Mouse (Mus musculus) neural tube, embryonic 12.5 days (tissue): ENCODE results near the gene Cep112. TPM values are rescaled to one million over a fixed set of nuclear protein-coding genes. Genes with fewer than 3 reads are reported as not detected.

Experiments used
- ATAC-seq: fragments of 200-750 bp; cut with Nextera tagmentation; 2 replicates; pipeline ENCODE4 v1.8.0; 2017; ENCODE audit warnings: low read depth, mild to moderate bottlenecking, moderate TSS enrichment, moderate library complexity; ENCODE audit not compliant: low FRiP score
- H3K27ac ChIP-seq: fragments of 300-500 bp; sonication (generic); 2 replicates; pipeline ENCODE4 v1.5.1; 2016
- H3K27me3 ChIP-seq: fragments of 300-500 bp; sonication (generic); replicated peaks from 2 replicates; pipeline ENCODE4 v1.6.1; 2016; ENCODE audit warnings: mild to moderate bottlenecking
- H3K36me3 ChIP-seq: fragments of 300-500 bp; sonication (generic); 2 replicates; pipeline ENCODE4 v1.6.1; 2016; ENCODE audit warnings: mild to moderate bottlenecking
- H3K4me1 ChIP-seq: fragments of 300-500 bp; sonication (generic); 2 replicates; pipeline ENCODE4 v1.6.1; 2016
- H3K4me2 ChIP-seq: fragments of 300-500 bp; sonication (generic); replicated peaks from 2 replicates; pipeline ENCODE4 v1.6.1; 2016; ENCODE audit warnings: mild to moderate bottlenecking
- H3K4me3 ChIP-seq: fragments of 300-500 bp; sonication (generic); 2 replicates; pipeline ENCODE4 v1.5.1; 2016
- H3K9ac ChIP-seq: fragments of 300-500 bp; sonication (generic); 2 replicates; pipeline ENCODE4 v1.6.1; 2016; ENCODE audit warnings: mild to moderate bottlenecking
- H3K9me3 ChIP-seq: fragments of 300-500 bp; sonication (generic); 2 replicates; pipeline ENCODE4 v1.6.1; 2016; ENCODE audit warnings: mild to moderate bottlenecking
- WGBS: fragments of 180-500 bp; shearing (Covaris S2); methylation state at CpG from one replicate; pipeline ENCODE4 v1.1.7; 2016; 5-methylcytosine and 5-hydroxymethylcytosine counted together
- polyA plus RNA-seq: library from polyadenylated mRNA; unstranded; fragments of >200 nt; fragmentation: Nextera tagmentation; extraction: Ambion mirVana; gene quantifications from 2 replicates; pipeline ENCODE4 v1.2.1, GENCODE M21; 2016

Gene Cep112
- polyA plus RNA-seq, 1 experiment from 2014 or later: 10.7 TPM

DNA sequence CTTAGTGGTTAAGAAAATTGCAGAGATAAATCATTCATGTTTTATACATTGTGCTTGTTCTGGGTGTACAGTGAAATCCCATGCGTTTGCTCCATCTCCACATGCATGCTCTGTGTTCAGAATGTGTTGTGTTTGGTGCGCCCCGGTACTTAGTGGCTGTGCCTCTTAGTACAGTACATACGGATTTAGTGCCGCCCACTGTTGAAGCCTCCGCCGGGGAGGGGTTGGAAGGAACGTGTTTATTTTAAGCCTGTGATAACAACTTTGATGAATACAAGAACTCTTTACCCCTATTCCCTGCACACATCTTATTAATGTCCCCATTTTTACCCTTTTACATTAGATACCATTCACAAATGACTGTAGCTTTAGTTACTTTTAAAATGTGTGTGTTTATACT, 39.1 kb downstream of the Cep112 start:
- no peaks in the 10 kb centered on the region for H3K4me1 ChIP-seq
- H3K4me2 ChIP-seq: no peak overlapping the region
- no peaks in the 10 kb centered on the region for H3K36me3 ChIP-seq
- no peak overlapping the region for H3K9ac ChIP-seq
- H3K4me3 ChIP-seq: no peak overlapping the region
- no peaks in the 10 kb centered on the region for H3K9me3 ChIP-seq
- no peaks in the 10 kb centered on the region for H3K27me3 ChIP-seq
- no peak overlapping the region for H3K27ac ChIP-seq
- 72% methylated on average over 8 of the region's 8 CpGs for WGBS
- ATAC-seq: peak; percentile 48; the same call in 1 of the 2 replicates

DNA sequence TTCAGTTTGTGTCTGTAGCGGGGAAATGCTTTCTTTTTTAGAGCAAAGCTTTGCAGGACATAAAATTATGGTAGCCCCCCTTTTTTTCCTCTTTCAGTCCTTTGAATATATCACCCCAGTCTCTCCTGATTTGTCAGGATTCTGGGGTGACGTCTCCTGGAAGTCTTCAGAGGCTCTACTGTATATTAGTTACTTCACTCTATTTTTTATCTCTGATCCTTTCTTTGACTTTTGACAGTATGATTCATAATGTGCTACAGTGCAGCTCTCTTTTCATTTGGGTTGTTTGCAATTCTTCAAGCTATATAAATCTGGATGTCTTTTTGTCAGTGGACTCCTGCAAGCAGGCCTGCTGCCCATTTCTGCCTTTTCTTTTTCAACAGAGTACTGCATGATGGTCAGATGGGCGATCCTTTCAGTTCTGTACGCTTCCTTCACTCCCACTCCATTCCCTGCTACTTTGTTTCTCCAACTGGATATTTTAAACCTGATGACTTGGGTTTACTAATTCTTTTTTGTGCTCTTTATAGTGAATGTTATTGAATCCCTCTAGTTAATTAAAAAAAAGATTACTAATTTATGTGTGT, 39.8 kb downstream of the Cep112 start:
- no peak overlapping the region for H3K4me3 ChIP-seq
- H3K36me3 ChIP-seq: no peaks in the 10 kb centered on the region
- 48% methylated on average over 4 of the region's 4 CpGs for WGBS
- no peaks in the 10 kb centered on the region for H3K27me3 ChIP-seq
- H3K4me1 ChIP-seq: no peaks in the 10 kb centered on the region
- no peak overlapping the region for H3K4me2 ChIP-seq
- no peak overlapping the region for H3K27ac ChIP-seq
- no peak overlapping the region for H3K9ac ChIP-seq
- no peaks in the 10 kb centered on the region for H3K9me3 ChIP-seq
- ATAC-seq: peak; percentile 56

GRCm38 (mm10) chr11:108475738-108476137, 50.7 kb downstream of the Cep112 start:
- Histone ChIP-seq H3K27me3 (no peaks in the 10 kb centered on the region), H3K9ac (no peak overlapping the region), H3K9me3 (no peaks in the 10 kb centered on the region), H3K27ac (no peak overlapping the region), H3K4me2 (no peak overlapping the region), H3K4me3 (no peak overlapping the region), H3K4me1 (no peaks in the 10 kb centered on the region), H3K36me3 (no peaks in the 10 kb centered on the region)
- WGBS: 70% methylated on average over 7 of the region's 7 CpGs
- ATAC-seq: no peak

DNA sequence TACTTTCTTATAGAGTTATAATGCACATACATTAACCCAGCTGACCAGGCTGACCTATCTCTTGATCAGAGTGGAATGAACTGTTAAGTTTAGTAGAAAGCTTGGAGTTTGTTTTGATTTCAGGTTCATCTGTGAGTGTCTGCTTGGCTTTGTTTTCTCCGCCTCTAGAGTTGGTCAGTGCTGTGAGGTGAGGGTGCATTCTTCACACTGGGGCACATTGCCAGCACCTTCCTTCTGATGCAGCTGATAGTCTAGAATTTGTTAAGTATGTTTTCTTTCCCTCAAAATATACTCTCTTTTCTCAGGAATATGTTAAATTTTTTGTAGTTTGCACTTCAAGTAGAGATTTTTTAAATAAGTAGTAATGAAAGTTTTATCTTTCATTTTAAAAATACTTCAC, 51.2 kb downstream of the Cep112 start:
- 78% methylated on average over 1 of the region's 1 CpGs for WGBS
- H3K27me3 ChIP-seq: no peaks in the 10 kb centered on the region
- no peak overlapping the region for H3K4me2 ChIP-seq
- no peaks in the 10 kb centered on the region for H3K9me3 ChIP-seq
- no peak overlapping the region for H3K27ac ChIP-seq
- no peaks in the 10 kb centered on the region for H3K36me3 ChIP-seq
- no peaks in the 10 kb centered on the region for H3K4me1 ChIP-seq
- no peak for ATAC-seq
- H3K9ac ChIP-seq: no peak overlapping the region
- no peak overlapping the region for H3K4me3 ChIP-seq

GRCm38 (mm10) chr11:108483976-108484375, 59.0 kb downstream of the Cep112 start:
- no peaks in the 10 kb centered on the region for H3K27me3 ChIP-seq
- no peaks in the 10 kb centered on the region for H3K4me1 ChIP-seq
- no peaks in the 10 kb centered on the region for H3K9me3 ChIP-seq
- H3K4me3 ChIP-seq: no peak overlapping the region
- no peaks in the 10 kb centered on the region for H3K36me3 ChIP-seq
- no peak overlapping the region for H3K27ac ChIP-seq
- 80% methylated on average over 4 of the region's 4 CpGs for WGBS
- H3K9ac ChIP-seq: no peak overlapping the region
- no peak overlapping the region for H3K4me2 ChIP-seq
- ATAC-seq: no peak

- 88% methylated on average over 2 of the region's 2 CpGs for WGBS
- Histone ChIP-seq H3K27me3 (no peaks in the 10 kb centered on the region), H3K4me3 (no peak overlapping the region), H3K9ac (no peak overlapping the region), H3K4me1 (no peaks in the 10 kb centered on the region), H3K4me2 (no peak overlapping the region), H3K9me3 (no peaks in the 10 kb centered on the region), H3K36me3 (no peaks in the 10 kb centered on the region), H3K27ac (no peak overlapping the region)
- no peak for ATAC-seq
Observed at GRCm38 (mm10) chr11:108488256-108488655, 63.3 kb downstream of the Cep112 start.

DNA sequence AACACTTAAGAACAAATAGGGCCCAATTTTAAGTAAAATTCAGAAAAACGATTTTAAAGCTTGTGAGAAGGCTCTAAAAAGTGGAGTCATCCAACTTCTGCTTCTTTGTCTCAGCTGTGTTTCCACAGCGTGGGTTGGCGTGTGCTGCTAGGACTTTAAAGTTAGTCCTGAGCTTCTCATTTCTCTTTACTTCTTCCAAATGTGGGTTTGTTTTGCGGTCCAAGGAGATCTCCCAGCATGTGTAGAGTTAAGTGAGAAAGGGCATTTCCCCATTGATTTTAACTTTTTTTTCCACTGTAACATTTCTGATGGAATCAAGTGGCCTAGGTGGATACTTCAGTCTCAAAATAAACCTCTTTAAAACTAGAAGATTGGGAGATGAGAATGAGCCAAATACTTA, 64.9 kb downstream of the Cep112 start:
- no peak overlapping the region for H3K9ac ChIP-seq
- H3K9me3 ChIP-seq: no peaks in the 10 kb centered on the region
- H3K27me3 ChIP-seq: no peaks in the 10 kb centered on the region
- H3K4me2 ChIP-seq: no peak overlapping the region
- no peak for ATAC-seq
- H3K4me1 ChIP-seq: no peaks in the 10 kb centered on the region
- WGBS: 89% methylated on average over 4 of the region's 4 CpGs
- no peaks in the 10 kb centered on the region for H3K36me3 ChIP-seq
- H3K4me3 ChIP-seq: no peak overlapping the region
- no peak overlapping the region for H3K27ac ChIP-seq

GRCm38 (mm10) chr11:108508190-108508589, 83.2 kb downstream of the Cep112 start:
- Histone ChIP-seq H3K4me1 (no peaks in the 10 kb centered on the region), H3K4me3 (no peak overlapping the region)

GRCm38 (mm10) chr11:108527725-108528363, 102.9 kb downstream of the Cep112 start:
- Histone ChIP-seq H3K27ac (no peak overlapping the region), H3K9me3 (no peaks in the 10 kb centered on the region), H3K4me3 (no peak overlapping the region), H3K27me3 (no peaks in the 10 kb centered on the region), H3K4me2 (no peak overlapping the region), H3K9ac (no peak overlapping the region), H3K36me3 (no peaks in the 10 kb centered on the region), H3K4me1 (peaks cover 7% of the 10 kb centered on the region; the same call in 1 of the 2 replicates)
- ATAC-seq: no peak
- WGBS: 20% methylated on average over 5 of the region's 5 CpGs

More at GRCm38 (mm10) chr11:108508190-108508589, 83.2 kb downstream of the Cep112 start:
- ATAC-seq: no peak
- no peak overlapping the region for H3K9ac ChIP-seq
- no peaks in the 10 kb centered on the region for H3K36me3 ChIP-seq
- H3K9me3 ChIP-seq: no peaks in the 10 kb centered on the region
- H3K27me3 ChIP-seq: no peaks in the 10 kb centered on the region
- H3K4me2 ChIP-seq: no peak overlapping the region
- WGBS: 94% methylated on average over 5 of the region's 5 CpGs
- no peak overlapping the region for H3K27ac ChIP-seq

GRCm38 (mm10) chr11:108532901-108533300, 107.9 kb downstream of the Cep112 start:
- peaks cover 3% of the 10 kb centered on the region; the same call in 1 of the 2 replicates for H3K4me1 ChIP-seq
- no peak overlapping the region for H3K4me2 ChIP-seq
- no peak overlapping the region for H3K9ac ChIP-seq
- H3K4me3 ChIP-seq: no peak overlapping the region
- no peak for ATAC-seq
- H3K36me3 ChIP-seq: no peaks in the 10 kb centered on the region
- no peaks in the 10 kb centered on the region for H3K9me3 ChIP-seq
- WGBS: 82% methylated on average over 1 of the region's 1 CpGs
- no peak overlapping the region for H3K27ac ChIP-seq
- H3K27me3 ChIP-seq: no peaks in the 10 kb centered on the region

- Histone ChIP-seq H3K4me3 (no peak overlapping the region), H3K4me2 (no peak overlapping the region)
- 93% methylated on average over 3 of the region's 3 CpGs for WGBS
Observed at GRCm38 (mm10) chr11:108534014-108534413, 109.0 kb downstream of the Cep112 start.

DNA sequence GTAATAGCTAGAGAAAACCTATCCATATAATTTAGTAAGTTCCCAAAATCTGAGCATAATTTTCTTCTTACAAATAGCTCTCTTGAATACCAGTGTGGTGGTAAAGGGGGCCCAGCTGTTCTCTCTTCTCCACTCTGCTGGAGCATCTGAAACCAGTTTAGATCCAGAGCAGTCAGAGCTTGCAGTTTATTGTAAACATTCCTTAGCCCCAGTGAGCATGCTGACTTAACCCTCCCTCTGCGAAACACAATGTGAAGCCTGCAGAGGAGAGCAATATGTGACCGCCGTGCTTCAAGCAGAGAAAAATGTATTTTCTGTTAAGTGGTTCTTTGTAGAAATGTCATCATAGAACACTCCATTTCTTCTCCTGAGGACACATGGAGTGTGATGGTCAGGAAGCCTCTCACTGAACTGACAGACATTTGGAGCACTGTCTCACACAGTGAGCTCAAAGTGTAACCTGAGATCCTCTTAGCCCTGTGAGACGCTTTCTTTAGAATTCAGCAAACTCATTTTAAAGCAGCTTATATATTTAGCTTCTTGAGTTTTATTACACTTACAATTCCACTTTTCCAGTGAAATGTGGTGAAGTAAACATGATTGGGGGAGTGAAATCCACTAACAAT, 128.1 kb downstream of the Cep112 start:
- Histone ChIP-seq H3K4me1 (no peaks in the 10 kb centered on the region), H3K27me3 (no peaks in the 10 kb centered on the region), H3K9ac (no peak overlapping the region), H3K4me3 (no peak overlapping the region), H3K36me3 (no peaks in the 10 kb centered on the region), H3K9me3 (no peaks in the 10 kb centered on the region), H3K27ac (no peak overlapping the region), H3K4me2 (no peak overlapping the region)
- WGBS: 25% methylated on average over 4 of the region's 4 CpGs
- no peak for ATAC-seq

More at GRCm38 (mm10) chr11:108534014-108534413, 109.0 kb downstream of the Cep112 start:
- ATAC-seq: no peak
- no peaks in the 10 kb centered on the region for H3K36me3 ChIP-seq
- no peak overlapping the region for H3K27ac ChIP-seq
- no peaks in the 10 kb centered on the region for H3K27me3 ChIP-seq
- H3K9me3 ChIP-seq: no peaks in the 10 kb centered on the region
- H3K9ac ChIP-seq: no peak overlapping the region
- no peaks in the 10 kb centered on the region for H3K4me1 ChIP-seq
